Mouse (Mus musculus) olfactory bulb, adult 2 months (tissue): ENCODE measurements around the gene Gnb1l.

Source experiments
- CTCF ChIP-seq: fragments of 200-500 bp; IDR thresholded peaks from 2 replicates; pipeline ENCODE4 v1.5.1; 2012; ENCODE audit warnings: low read depth, mild to moderate bottlenecking, low read length, moderate library complexity; ENCODE audit not compliant: insufficient read depth
- POLR2A ChIP-seq: fragments of 200-500 bp; IDR thresholded peaks from 2 replicates; pipeline ENCODE4 v1.6.1; 2012; ENCODE audit warnings: mild to moderate bottlenecking, low read depth, low read length, moderate library complexity; ENCODE audit not compliant: insufficient read depth

GRCm38 (mm10) chr16:18490281-18490680, 8.2 kb upstream of the Gnb1l start:
- TF ChIP-seq CTCF (no peak), POLR2A (no peak)
